Mouse (Mus musculus): ENCODE results near the gene Pdx1.

The Pdx1 gene

GRCm38 (mm10) chr5:147277547-147277925, 7.8 kb downstream of the Pdx1 start:
- no peak for DNase-seq (ENCODE audit: low spot score in 2 of 2)

- DNase-seq (ENCODE audit: low spot score in 2 of 2) = no peak
Measured at GRCm38 (mm10) chr5:147284365-147284764, 14.6 kb downstream of the Pdx1 start.

- no peak for DNase-seq (ENCODE audit: low spot score in 2 of 2)
Measured at GRCm38 (mm10) chr5:147291764-147292505, 22.2 kb downstream of the Pdx1 start.

- DNase-seq (ENCODE audit: low spot score in 2 of 2) = no peak
Measured at GRCm38 (mm10) chr5:147292506-147293120, 22.9 kb downstream of the Pdx1 start.

- DNase-seq (ENCODE audit: low spot score in 2 of 2) = peak in 1 of 2 experiments; percentile 11
Measured at GRCm38 (mm10) chr5:147293127-147293910, 23.6 kb downstream of the Pdx1 start.

- DNase-seq (ENCODE audit: low spot score in 2 of 2) = no peak
Measured at GRCm38 (mm10) chr5:147294121-147294520, 24.4 kb downstream of the Pdx1 start.

- no peak for DNase-seq (ENCODE audit: low spot score in 2 of 2)
Measured at GRCm38 (mm10) chr5:147297249-147297648, 27.5 kb downstream of the Pdx1 start.

- DNase-seq (ENCODE audit: low spot score in 2 of 2) = no peak
Measured at GRCm38 (mm10) chr5:147299255-147300000, 29.7 kb downstream of the Pdx1 start.

- no peak for DNase-seq (ENCODE audit: low spot score in 2 of 2)
Measured at GRCm38 (mm10) chr5:147300001-147300363, 30.2 kb downstream of the Pdx1 start.

- no peak for DNase-seq (ENCODE audit: low spot score in 2 of 2)
Measured at GRCm38 (mm10) chr5:147300917-147301780, 31.4 kb downstream of the Pdx1 start.

- no peak for DNase-seq (ENCODE audit: low spot score in 2 of 2)
Measured at GRCm38 (mm10) chr5:147301781-147302070, 32.0 kb downstream of the Pdx1 start.

GRCm38 (mm10) chr5:147302141-147302540, 32.4 kb downstream of the Pdx1 start:
- no peak for DNase-seq (ENCODE audit: low spot score in 2 of 2)

GRCm38 (mm10) chr5:147302746-147303400, 33.1 kb downstream of the Pdx1 start:
- no peak for DNase-seq (ENCODE audit: low spot score in 2 of 2)

GRCm38 (mm10) chr5:147304276-147305155, 34.8 kb downstream of the Pdx1 start:
- DNase-seq (ENCODE audit: low spot score in 2 of 2) = no peak

- no peak for DNase-seq (ENCODE audit: low spot score in 2 of 2)
Measured at GRCm38 (mm10) chr5:147305166-147305565, 35.4 kb downstream of the Pdx1 start.

GRCm38 (mm10) chr5:147305856-147306637, 36.3 kb downstream of the Pdx1 start:
- no peak for DNase-seq (ENCODE audit: low spot score in 2 of 2)

- no peak for DNase-seq (ENCODE audit: low spot score in 2 of 2)
Measured at GRCm38 (mm10) chr5:147306638-147307397, 37.1 kb downstream of the Pdx1 start, which contains the start of gene Cdx2. Cdx2 (minus strand) TSS chr5:147307270.

- no peak for DNase-seq (ENCODE audit: low spot score in 2 of 2)
Measured at GRCm38 (mm10) chr5:147307398-147307785, 37.6 kb downstream of the Pdx1 start.

All from frontal cortex, postnatal 10 days (tissue).